Comparison of ENCODE assay signal across 12 mouse cellular contexts in the genomic region with DNA sequence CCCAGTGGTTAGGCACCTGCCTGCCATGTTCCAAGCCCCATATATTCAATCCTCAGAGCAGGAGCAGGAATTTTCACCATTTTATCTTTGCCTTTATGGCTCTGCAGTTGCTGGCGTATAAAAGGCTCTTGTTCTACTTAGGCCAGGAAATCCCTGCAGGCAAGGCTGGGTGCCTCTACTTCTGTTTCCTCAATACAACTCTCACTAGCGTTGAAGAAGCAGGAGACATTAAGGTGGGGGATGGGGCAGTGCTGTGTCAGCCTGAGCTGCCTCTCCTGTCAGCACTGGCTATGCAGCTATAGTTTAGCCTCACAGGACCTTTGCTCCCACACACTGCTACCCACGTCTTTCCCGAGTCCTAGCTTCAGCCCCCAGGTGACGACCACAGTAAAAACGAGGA. TPM values are rescaled to one million over a fixed set of nuclear protein-coding genes. Genes with fewer than 3 reads are reported as not detected.
DNase-seq lines count a peak whose midpoint lies in the region; ATAC-seq and TF ChIP-seq lines count a peak whose summit lies in the region.
"Had no signal": no experiment of that assay in that cellular context is flagged by ENCODE, and none has a peak within 500 bp of the region (broad histone marks: within the 10 kb centered on the region; RNA-seq: fewer than 3 reads in every experiment).

No protein-coding gene starts in this region.

- no peak overlapping the region for H3K4me3 ChIP-seq in kidney, postnatal 0 days (replicated peaks; ENCODE audit: low read depth, low read length)
- no peak overlapping the region for H3K4me3 ChIP-seq in liver, postnatal 0 days (ENCODE audit: low read depth, low read length)
- H3K4me3 ChIP-seq: myocyte had no signal

- H3K36me3 ChIP-seq in kidney, postnatal 0 days (ENCODE audit: insufficient read depth, low read length), result peaks cover 60% of the 10 kb centered on the region
- H3K36me3 ChIP-seq in liver, postnatal 0 days (replicated peaks; ENCODE audit: insufficient read depth, low read length), result peaks cover 80% of the 10 kb centered on the region

- no peaks in the 10 kb centered on the region for H3K27me3 ChIP-seq in kidney, postnatal 0 days (ENCODE audit: insufficient read depth, low read length)
- no peaks in the 10 kb centered on the region for H3K27me3 ChIP-seq in liver, postnatal 0 days (ENCODE audit: insufficient read depth, low read length)
- H3K27me3 ChIP-seq: Patski had no signal

- TF ChIP-seq EP300 in liver, postnatal 0 days (IDR thresholded peaks at IDR 0.05; ENCODE audit: low read depth), result no peak

- H3K9ac ChIP-seq in kidney, postnatal 0 days (ENCODE audit: low read depth, low read length), result 0 out of 2 replicates have a peak overlapping the region, but pooled peaks have one; percentile 4
- no peak overlapping the region for H3K9ac ChIP-seq in liver, postnatal 0 days (replicated peaks)

- H3K9me3 ChIP-seq in kidney, postnatal 0 days (replicated peaks; ENCODE audit: low read length), result no peaks in the 10 kb centered on the region
- H3K9me3 ChIP-seq in liver, postnatal 0 days (ENCODE audit: low read length), result no peaks in the 10 kb centered on the region

- WGBS in kidney, postnatal 0 days, result 35% methylated on average over 6 of the region's 6 CpGs
- 50% methylated on average over 6 of the region's 6 CpGs for WGBS in liver, postnatal 0 days (ENCODE audit: insufficient replicate concordance)

- no peak for TF ChIP-seq CTCF in kidney, postnatal 0 days (IDR thresholded peaks at IDR 0.05; ENCODE audit: low read depth)
- TF ChIP-seq CTCF in liver, postnatal 0 days (IDR thresholded peaks at IDR 0.05; ENCODE audit: low read depth), result no peak

- no peaks in the 10 kb centered on the region for H3K4me1 ChIP-seq in kidney, postnatal 0 days (replicated peaks; ENCODE audit: insufficient read depth, low read length)
- peaks cover 10% of the 10 kb centered on the region for H3K4me1 ChIP-seq in liver, postnatal 0 days (ENCODE audit: insufficient read depth)

- H3K27ac ChIP-seq in kidney, postnatal 0 days, result peak overlapping the region; percentile 25; the same call in 1 of the 2 replicates
- peak overlapping the region; percentile 80 for H3K27ac ChIP-seq in liver, postnatal 0 days (ENCODE audit: low read depth)

- peak; percentile 19 for DNase-seq in adrenal gland, postnatal 14 days
- no peak for DNase-seq in adrenal gland, postnatal 10 days
- DNase-seq in kidney, postnatal 0 days (ENCODE audit: low spot score), result no peak
- DNase-seq in kidney, adult 9 months, result no peak
- DNase-seq in liver, postnatal 0 days, result no peak
- DNase-seq in urinary bladder, postnatal 10 days (ENCODE audit: low spot score), result no peak
- no peak for DNase-seq in thymus, postnatal 0 days (ENCODE audit: low spot score)
- DNase-seq: embryo, embryonic 11 days; kidney, adult 18-20 months had no signal

- no peak overlapping the region for H3K4me2 ChIP-seq in kidney, postnatal 0 days (ENCODE audit: low read length)
- H3K4me2 ChIP-seq in liver, postnatal 0 days (ENCODE audit: low read depth, low read length), result no peak overlapping the region

- ATAC-seq in kidney, postnatal 0 days (replicated peaks; ENCODE audit: low FRiP score, low read depth), result no peak
- ATAC-seq in granulocyte monocyte progenitor cell, adult 5-6 weeks (replicated peaks; ENCODE audit: poor library complexity, severe bottlenecking), result peak; percentile 36
- ATAC-seq in liver, postnatal 0 days, result 0 out of 2 replicates have a peak, but pooled peaks have one; percentile 33
- ATAC-seq: Patski had no signal

RNA-seq across cellular contexts. Expression of a gene that starts 17.8 kb away (rescaled TPM):
- total RNA-seq in adrenal gland, postnatal 14 days (2021), result 21.4 and 26.8 TPM in 2 replicates
- 10 to 100 TPM; 21.8 to 25.6 TPM for total RNA-seq in adrenal gland, postnatal 10 days (2021)
- 14.3 and 15.2 TPM in 2 replicates for polyA plus RNA-seq in kidney, postnatal 0 days (2015; fragmentation: Nextera tagmentation; extraction: Ambion mirVana)
- 49.9 and 57.2 TPM in 2 replicates for total RNA-seq in granulocyte monocyte progenitor cell, adult 5-6 weeks (2014; fragmentation: Nextera tagmentation)
- total RNA-seq in granulocyte monocyte progenitor cell, adult 5-6 weeks (2017), result 9.3 and 10.1 TPM in 2 replicates
- polyA plus RNA-seq in liver, postnatal 0 days (2015; fragmentation: Nextera tagmentation; extraction: Ambion mirVana), result 8.4 and 8.5 TPM in 2 replicates
- polyA plus RNA-seq in thymus, postnatal 0 days (2015; fragmentation: Nextera tagmentation; extraction: Ambion mirVana), result 17.8 and 18.3 TPM in 2 replicates

RNA-seq across cellular contexts. Expression of a gene that starts 21.2 kb away (rescaled TPM):
- 13.4 and 18.8 TPM in 2 replicates for total RNA-seq in adrenal gland, postnatal 14 days (2021)
- 10 to 100 TPM; 14.6 to 22.4 TPM for total RNA-seq in adrenal gland, postnatal 10 days (2021)
- polyA plus RNA-seq in kidney, postnatal 0 days (2015; fragmentation: Nextera tagmentation; extraction: Ambion mirVana), result 36.6 and 37.6 TPM in 2 replicates
- 10.4 and 11.6 TPM in 2 replicates for total RNA-seq in granulocyte monocyte progenitor cell, adult 5-6 weeks (2014; fragmentation: Nextera tagmentation)
- total RNA-seq in granulocyte monocyte progenitor cell, adult 5-6 weeks (2017), result 6.3 and 17.7 TPM in 2 replicates
- polyA plus RNA-seq in liver, postnatal 0 days (2015; fragmentation: Nextera tagmentation; extraction: Ambion mirVana), result 5.6 and 6.7 TPM in 2 replicates
- 48.3 and 55.1 TPM in 2 replicates for polyA plus RNA-seq in thymus, postnatal 0 days (2015; fragmentation: Nextera tagmentation; extraction: Ambion mirVana)

RNA-seq across cellular contexts. Expression of a gene that starts 27.6 kb away (rescaled TPM):
- total RNA-seq in adrenal gland, postnatal 14 days (2021), result 2.2 and 6.2 TPM in 2 replicates
- total RNA-seq in adrenal gland, postnatal 10 days (2021), result 10 to 100 TPM in 1 of 2 experiments, 1 to 10 TPM in 1; 5.0 to 11.0 TPM
- polyA plus RNA-seq in kidney, postnatal 0 days (2015; fragmentation: Nextera tagmentation; extraction: Ambion mirVana), result 0.04 and 0.13 TPM in 2 replicates
- total RNA-seq in granulocyte monocyte progenitor cell, adult 5-6 weeks (2014; fragmentation: Nextera tagmentation), result not detected in 2 replicates
- not detected in 2 replicates for total RNA-seq in granulocyte monocyte progenitor cell, adult 5-6 weeks (2017)
- not detected in 2 replicates for polyA plus RNA-seq in liver, postnatal 0 days (2015; fragmentation: Nextera tagmentation; extraction: Ambion mirVana)
- 0.06 TPM in 1 of 2 replicates, not detected in the other for polyA plus RNA-seq in thymus, postnatal 0 days (2015; fragmentation: Nextera tagmentation; extraction: Ambion mirVana)

RNA-seq across cellular contexts. Expression of a gene that starts 27.6 kb away (rescaled TPM):
- total RNA-seq in adrenal gland, postnatal 14 days (2021), result 28.0 and 29.1 TPM in 2 replicates
- 10 to 100 TPM; 46.5 to 47.1 TPM for total RNA-seq in adrenal gland, postnatal 10 days (2021)
- polyA plus RNA-seq in kidney, postnatal 0 days (2015; fragmentation: Nextera tagmentation; extraction: Ambion mirVana), result 54.0 and 60.4 TPM in 2 replicates
- 0.17 TPM in 1 of 2 replicates, not detected in the other for total RNA-seq in granulocyte monocyte progenitor cell, adult 5-6 weeks (2014; fragmentation: Nextera tagmentation)
- total RNA-seq in granulocyte monocyte progenitor cell, adult 5-6 weeks (2017), result not detected in 2 replicates
- 2.9 and 3.0 TPM in 2 replicates for polyA plus RNA-seq in liver, postnatal 0 days (2015; fragmentation: Nextera tagmentation; extraction: Ambion mirVana)
- 11.5 and 14.7 TPM in 2 replicates for polyA plus RNA-seq in thymus, postnatal 0 days (2015; fragmentation: Nextera tagmentation; extraction: Ambion mirVana)
